Mouse (Mus musculus): ENCODE measurements at regions not wholly inside any gene's neighbourhood (a gene's known extent, or its start where the extent isn't known, plus 50 kb on each side); places are given as distances from the start of the nearest gene placed in this dataset.

DNA sequence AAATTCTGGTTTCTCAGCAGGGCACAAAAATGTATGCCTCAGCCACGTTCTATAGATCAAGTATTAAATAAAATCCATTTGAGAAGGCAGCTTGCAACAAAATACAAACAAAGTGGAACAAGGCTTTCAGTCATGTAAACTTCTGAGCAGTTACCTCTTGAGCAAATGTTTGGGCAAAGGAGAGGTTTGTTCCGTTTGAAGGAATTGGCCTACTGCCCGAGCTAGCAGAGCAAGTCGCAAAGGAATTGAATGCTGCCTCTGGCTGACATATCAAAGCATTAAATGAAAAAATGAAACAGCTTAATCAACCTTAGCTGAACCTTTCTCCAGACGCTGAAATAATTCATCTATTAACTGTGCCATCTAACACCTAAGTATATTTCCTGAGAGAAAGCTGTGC lies 369.5 kb upstream of the Chl1 start:
- Histone ChIP-seq H3K27ac (ENCODE audit: low read depth, low read length) (no peak overlapping the region), H3K36me3 (ENCODE audit: control insufficient read depth, insufficient read depth, low read length) (no peaks in the 10 kb centered on the region), H3K9ac (ENCODE audit: low read depth, low read length) (no peak overlapping the region), H3K4me3 (ENCODE audit: low read depth, low read length) (no peak overlapping the region), H3K27me3 (ENCODE audit: control insufficient read depth, insufficient read depth, low read length) (no peaks in the 10 kb centered on the region), H3K9me3 (ENCODE audit: control insufficient read depth, low read length) (no peaks in the 10 kb centered on the region), H3K4me2 (replicated peaks; ENCODE audit: low read depth, low read length) (no peak overlapping the region), H3K4me1 (replicated peaks; ENCODE audit: control insufficient read depth, insufficient read depth, low read length) (no peaks in the 10 kb centered on the region)
- ATAC-seq (ENCODE audit: low FRiP score) (no peak), DNase-seq (ENCODE audit: low spot score) (no peak)
- 90% methylated on average over 5 of the region's 5 CpGs for WGBS

- H3K9ac ChIP-seq (ENCODE audit: low read depth, low read length) = no peak overlapping the region
- H3K36me3 ChIP-seq (ENCODE audit: control insufficient read depth, insufficient read depth, low read length) = no peaks in the 10 kb centered on the region
- no peaks in the 10 kb centered on the region for H3K27me3 ChIP-seq (ENCODE audit: control insufficient read depth, insufficient read depth, low read length)
- ATAC-seq (ENCODE audit: low FRiP score) = no peak
- no peak overlapping the region for H3K4me2 ChIP-seq (replicated peaks; ENCODE audit: low read depth, low read length)
- 90% methylated on average over 1 of the region's 1 CpGs for WGBS
- no peak overlapping the region for H3K4me3 ChIP-seq (ENCODE audit: low read depth, low read length)
- H3K9me3 ChIP-seq (ENCODE audit: control insufficient read depth, low read length) = no peaks in the 10 kb centered on the region
- no peak for DNase-seq (ENCODE audit: low spot score)
- no peaks in the 10 kb centered on the region for H3K4me1 ChIP-seq (replicated peaks; ENCODE audit: control insufficient read depth, insufficient read depth, low read length)
- H3K27ac ChIP-seq (ENCODE audit: low read depth, low read length) = no peak overlapping the region
Measured at GRCm38 (mm10) chr6:103177851-103178250, 332.5 kb upstream of the Chl1 start.

GRCm38 (mm10) chr6:103183355-103183754 lies 327.0 kb upstream of the Chl1 start:
- Histone ChIP-seq H3K9me3 (ENCODE audit: control insufficient read depth, low read length) (no peaks in the 10 kb centered on the region), H3K4me1 (replicated peaks; ENCODE audit: control insufficient read depth, insufficient read depth, low read length) (no peaks in the 10 kb centered on the region), H3K9ac (ENCODE audit: low read depth, low read length) (no peak overlapping the region), H3K4me2 (replicated peaks; ENCODE audit: low read depth, low read length) (no peak overlapping the region), H3K27ac (ENCODE audit: low read depth, low read length) (no peak overlapping the region), H3K4me3 (ENCODE audit: low read depth, low read length) (no peak overlapping the region), H3K27me3 (ENCODE audit: control insufficient read depth, insufficient read depth, low read length) (no peaks in the 10 kb centered on the region), H3K36me3 (ENCODE audit: control insufficient read depth, insufficient read depth, low read length) (no peaks in the 10 kb centered on the region)
- DNase-seq (ENCODE audit: low spot score) = no peak
- ATAC-seq (ENCODE audit: low FRiP score) = no peak

DNA sequence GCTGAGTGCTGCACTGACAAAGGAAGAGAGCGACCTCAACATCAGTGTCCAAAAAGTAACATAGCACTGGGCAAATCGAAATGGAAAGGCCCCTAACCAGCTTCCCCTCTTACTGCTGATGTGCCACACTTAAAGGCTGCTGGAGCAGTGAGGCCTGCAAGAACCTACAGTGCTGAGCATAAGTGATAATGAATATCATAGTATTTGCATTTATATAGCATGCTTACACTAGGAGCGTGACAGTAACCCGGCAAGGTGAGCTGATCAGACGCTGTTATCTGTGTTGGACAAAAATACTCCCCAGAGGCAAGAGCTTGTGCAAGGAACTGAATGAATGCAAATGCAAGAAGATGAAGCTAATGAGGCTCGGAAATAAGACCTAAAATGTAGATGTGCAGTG lies 313.5 kb upstream of the Chl1 start:
- Histone ChIP-seq H3K36me3 (ENCODE audit: control insufficient read depth, insufficient read depth, low read length) (no peaks in the 10 kb centered on the region), H3K27me3 (ENCODE audit: control insufficient read depth, insufficient read depth, low read length) (no peaks in the 10 kb centered on the region), H3K27ac (ENCODE audit: low read depth, low read length) (no peak overlapping the region), H3K9me3 (ENCODE audit: control insufficient read depth, low read length) (no peaks in the 10 kb centered on the region), H3K4me2 (replicated peaks; ENCODE audit: low read depth, low read length) (no peak overlapping the region), H3K4me3 (ENCODE audit: low read depth, low read length) (no peak overlapping the region), H3K4me1 (replicated peaks; ENCODE audit: control insufficient read depth, insufficient read depth, low read length) (no peaks in the 10 kb centered on the region), H3K9ac (ENCODE audit: low read depth, low read length) (no peak overlapping the region)
- WGBS = 79% methylated on average over 6 of the region's 6 CpGs
- no peak for ATAC-seq (ENCODE audit: low FRiP score)
- DNase-seq (ENCODE audit: low spot score) = no peak

- Histone ChIP-seq H3K27me3 (ENCODE audit: control insufficient read depth, insufficient read depth, low read length) (no peaks in the 10 kb centered on the region), H3K4me1 (replicated peaks; ENCODE audit: control insufficient read depth, insufficient read depth, low read length) (no peaks in the 10 kb centered on the region), H3K4me3 (ENCODE audit: low read depth, low read length) (no peak overlapping the region), H3K27ac (ENCODE audit: low read depth, low read length) (no peak overlapping the region), H3K9ac (ENCODE audit: low read depth, low read length) (no peak overlapping the region), H3K4me2 (replicated peaks; ENCODE audit: low read depth, low read length) (no peak overlapping the region), H3K9me3 (ENCODE audit: control insufficient read depth, low read length) (no peaks in the 10 kb centered on the region), H3K36me3 (ENCODE audit: control insufficient read depth, insufficient read depth, low read length) (no peaks in the 10 kb centered on the region)
- ATAC-seq (ENCODE audit: low FRiP score) = peak; percentile 55; the same call in 1 of the 2 replicates
- peak; percentile 51 for DNase-seq (ENCODE audit: low spot score)
- 28% methylated on average over 1 of the region's 1 CpGs for WGBS
Measured at GRCm38 (mm10) chr6:103201605-103202004, 308.8 kb upstream of the Chl1 start.

DNA sequence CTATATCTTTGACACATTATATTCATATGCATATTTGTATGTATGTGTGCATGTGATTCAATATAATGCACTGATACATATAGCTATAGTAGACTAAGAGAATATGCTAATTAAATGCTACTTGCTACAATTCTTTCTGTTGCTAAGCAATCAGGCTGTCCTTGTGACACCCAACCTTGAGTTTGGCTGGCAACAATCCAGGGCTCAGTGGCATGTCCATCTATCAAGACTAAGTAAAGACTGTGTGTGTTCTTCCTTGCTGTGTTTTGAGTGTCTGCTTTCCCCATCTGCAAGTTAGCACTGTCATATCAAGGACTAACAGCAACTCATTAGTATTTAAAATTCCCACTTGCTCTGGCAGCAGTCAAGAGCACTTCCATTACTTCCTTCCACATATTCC lies 301.2 kb upstream of the Chl1 start:
- ATAC-seq (ENCODE audit: low FRiP score) (peak; percentile 78), DNase-seq (ENCODE audit: low spot score) (peak; percentile 35)
- Histone ChIP-seq H3K27ac (ENCODE audit: low read depth, low read length) (no peak overlapping the region), H3K9ac (ENCODE audit: low read depth, low read length) (no peak overlapping the region), H3K36me3 (ENCODE audit: control insufficient read depth, insufficient read depth, low read length) (no peaks in the 10 kb centered on the region), H3K4me1 (replicated peaks; ENCODE audit: control insufficient read depth, insufficient read depth, low read length) (no peaks in the 10 kb centered on the region), H3K4me3 (ENCODE audit: low read depth, low read length) (no peak overlapping the region), H3K4me2 (replicated peaks; ENCODE audit: low read depth, low read length) (no peak overlapping the region), H3K9me3 (ENCODE audit: control insufficient read depth, low read length) (no peaks in the 10 kb centered on the region), H3K27me3 (ENCODE audit: control insufficient read depth, insufficient read depth, low read length) (no peaks in the 10 kb centered on the region)

GRCm38 (mm10) chr6:103213160-103213559 lies 297.2 kb upstream of the Chl1 start:
- Histone ChIP-seq H3K4me2 (replicated peaks; ENCODE audit: low read depth, low read length) (no peak overlapping the region), H3K27me3 (ENCODE audit: control insufficient read depth, insufficient read depth, low read length) (no peaks in the 10 kb centered on the region), H3K36me3 (ENCODE audit: control insufficient read depth, insufficient read depth, low read length) (no peaks in the 10 kb centered on the region), H3K27ac (ENCODE audit: low read depth, low read length) (no peak overlapping the region), H3K4me3 (ENCODE audit: low read depth, low read length) (no peak overlapping the region), H3K9me3 (ENCODE audit: control insufficient read depth, low read length) (no peaks in the 10 kb centered on the region), H3K4me1 (replicated peaks; ENCODE audit: control insufficient read depth, insufficient read depth, low read length) (no peaks in the 10 kb centered on the region), H3K9ac (ENCODE audit: low read depth, low read length) (no peak overlapping the region)
- DNase-seq (ENCODE audit: low spot score) (peak; percentile 34), ATAC-seq (ENCODE audit: low FRiP score) (peak; percentile 66)
- WGBS = 62% methylated on average over 6 of the region's 6 CpGs

- H3K4me2 ChIP-seq (replicated peaks; ENCODE audit: low read depth, low read length) = no peak overlapping the region
- no peaks in the 10 kb centered on the region for H3K9me3 ChIP-seq (ENCODE audit: control insufficient read depth, low read length)
- no peak overlapping the region for H3K27ac ChIP-seq (ENCODE audit: low read depth, low read length)
- H3K4me3 ChIP-seq (ENCODE audit: low read depth, low read length) = no peak overlapping the region
- no peak overlapping the region for H3K9ac ChIP-seq (ENCODE audit: low read depth, low read length)
- no peaks in the 10 kb centered on the region for H3K27me3 ChIP-seq (ENCODE audit: control insufficient read depth, insufficient read depth, low read length)
- no peaks in the 10 kb centered on the region for H3K4me1 ChIP-seq (replicated peaks; ENCODE audit: control insufficient read depth, insufficient read depth, low read length)
- DNase-seq (ENCODE audit: low spot score) (no peak), ATAC-seq (ENCODE audit: low FRiP score) (no peak)
- no peaks in the 10 kb centered on the region for H3K36me3 ChIP-seq (ENCODE audit: control insufficient read depth, insufficient read depth, low read length)
Measured at GRCm38 (mm10) chr6:103236896-103237295, 273.5 kb upstream of the Chl1 start.

- Histone ChIP-seq H3K27me3 (ENCODE audit: control insufficient read depth, insufficient read depth, low read length) (no peaks in the 10 kb centered on the region), H3K4me1 (replicated peaks; ENCODE audit: control insufficient read depth, insufficient read depth, low read length) (no peaks in the 10 kb centered on the region), H3K9me3 (ENCODE audit: control insufficient read depth, low read length) (no peaks in the 10 kb centered on the region), H3K4me3 (ENCODE audit: low read depth, low read length) (no peak overlapping the region), H3K9ac (ENCODE audit: low read depth, low read length) (no peak overlapping the region), H3K36me3 (ENCODE audit: control insufficient read depth, insufficient read depth, low read length) (no peaks in the 10 kb centered on the region), H3K27ac (ENCODE audit: low read depth, low read length) (no peak overlapping the region), H3K4me2 (replicated peaks; ENCODE audit: low read depth, low read length) (no peak overlapping the region)
- 90% methylated on average over 5 of the region's 5 CpGs for WGBS
- no peak for DNase-seq (ENCODE audit: low spot score)
- no peak for ATAC-seq (ENCODE audit: low FRiP score)
Measured at GRCm38 (mm10) chr6:103268984-103269383, 241.4 kb upstream of the Chl1 start.

Measured in hindbrain, embryonic 11.5 days (tissue).